Mouse (Mus musculus) kidney, postnatal 25 days (tissue): ENCODE measurements at regions not wholly inside any gene's neighbourhood (a gene's known extent, or its start where the extent isn't known, plus 50 kb on each side); places are given as distances from the start of the nearest gene placed in this dataset.
"Not testable (repeated sequence)": the region's sequence is repeated elsewhere in the genome, so short reads cannot be mapped to it uniquely, and the experiment has no call there.

Experiments
- DNase-seq, 2 experiments: peaks; one replicate each; pipeline ENCODE4 v3.0.0; 2021; ENCODE audit warnings: mixed read lengths in 2 of 2

DNA sequence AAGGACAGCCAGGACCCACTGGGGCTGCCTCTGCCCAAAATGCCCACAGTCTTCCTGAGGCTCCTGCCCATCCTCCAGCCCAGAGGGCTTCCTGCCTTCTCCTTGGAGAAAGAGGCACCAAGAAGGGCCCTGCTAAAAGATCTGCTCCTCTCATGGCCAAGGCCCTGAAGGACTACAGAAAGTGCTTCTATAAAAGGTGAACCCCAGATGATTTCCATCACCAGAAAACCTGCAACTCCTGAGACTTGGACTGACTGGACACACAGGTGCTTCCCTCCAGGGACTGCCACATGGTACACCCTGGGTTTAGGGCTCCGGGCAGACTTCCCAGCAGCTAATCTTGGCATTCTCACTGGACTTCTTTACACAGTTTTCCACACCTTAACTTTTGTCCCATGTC is 159.5 kb downstream of the Gpm6a start:
- peak in 1 of 2 experiments; percentile 32 for DNase-seq

DNA sequence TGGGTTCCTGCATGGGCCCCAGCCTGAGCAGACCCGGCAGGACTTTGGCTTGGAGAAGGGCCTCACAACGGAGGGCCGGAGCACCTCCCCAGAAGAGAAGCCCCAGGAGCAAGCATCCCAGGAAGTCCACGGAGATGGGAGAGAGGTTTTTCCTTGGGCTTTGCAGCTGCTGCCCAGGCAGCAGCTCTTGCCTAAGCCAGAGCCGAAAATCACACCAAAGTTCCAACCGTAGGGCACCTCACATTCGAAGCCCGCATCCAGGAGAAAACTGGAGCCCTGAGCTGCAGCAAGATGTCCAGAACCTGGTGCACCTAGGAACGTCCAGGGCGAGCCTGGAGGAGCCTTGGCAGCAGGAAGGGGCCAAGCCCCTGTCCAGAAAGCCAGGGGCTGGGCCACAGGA is 161.7 kb downstream of the Gpm6a start:
- DNase-seq: not testable (repeated sequence)
